9 mouse cellular contexts compared by ENCODE assay signal in the genomic region with DNA sequence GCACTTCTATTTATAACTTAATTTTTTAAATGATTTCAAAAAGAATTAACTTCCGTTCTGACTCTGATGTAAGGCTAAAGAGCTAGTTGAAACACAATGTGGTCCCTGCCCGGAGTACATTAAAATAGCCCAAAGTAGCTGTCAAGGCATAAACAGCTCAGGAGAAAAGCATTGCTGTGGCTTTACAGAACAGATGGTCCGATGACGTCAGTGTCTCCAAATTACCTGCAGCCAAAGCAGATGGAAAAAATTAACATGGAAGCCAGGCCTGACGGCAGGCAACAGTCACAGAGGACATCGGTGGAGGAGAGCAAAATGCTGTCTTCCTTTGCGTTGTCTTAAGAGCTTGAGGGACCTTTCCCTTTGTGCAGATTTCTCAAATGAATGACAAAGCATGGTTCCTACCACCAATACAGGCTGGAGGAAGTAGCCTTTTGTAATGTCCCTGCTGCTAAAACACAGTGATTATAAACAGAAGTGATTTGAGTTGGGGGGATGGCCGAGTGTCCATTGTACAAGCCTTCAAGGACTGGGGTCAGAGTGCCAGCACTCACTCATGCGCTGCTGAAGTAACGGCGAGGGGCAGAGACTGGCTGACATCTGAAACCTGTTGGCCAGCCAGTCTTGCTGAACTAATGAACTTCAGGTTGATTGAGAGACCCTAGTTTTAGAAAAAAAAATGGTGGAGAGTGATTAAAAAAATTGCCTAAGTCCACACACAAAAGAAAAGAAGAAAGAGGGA.
A peak's percentile ranks its signal among the peaks of the same experiment; 100 is the strongest.
DNase-seq lines count a peak whose midpoint lies in the region; ATAC-seq lines count a peak whose summit lies in the region.
"Had no signal": no experiment of that assay in that cellular context is flagged by ENCODE, and none has a peak within 500 bp of the region (broad histone marks: within the 10 kb centered on the region; RNA-seq: fewer than 3 reads in every experiment).

No protein-coding gene starts in this region.

- WGBS in midbrain, embryonic 14.5 days: 59% methylated on average over 11 of the region's 11 CpGs
- 57% methylated on average over 11 of the region's 11 CpGs for WGBS in midbrain, embryonic 15.5 days
- 22% methylated on average over 11 of the region's 11 CpGs for WGBS in embryonic facial prominence, embryonic 13.5 days

- H3K4me1 ChIP-seq in midbrain, embryonic 14.5 days (ENCODE audit: control insufficient read depth, insufficient read depth, low read length): no peaks in the 10 kb centered on the region
- no peaks in the 10 kb centered on the region for H3K4me1 ChIP-seq in midbrain, embryonic 15.5 days
- H3K4me1 ChIP-seq in embryonic facial prominence, embryonic 13.5 days: peaks cover 13% of the 10 kb centered on the region
- H3K4me1 ChIP-seq: neural tube, embryonic 13.5 days had no signal

- no peak overlapping the region for H3K27ac ChIP-seq in midbrain, embryonic 14.5 days (replicated peaks; ENCODE audit: low read depth, low read length)
- H3K27ac ChIP-seq in midbrain, embryonic 15.5 days: no peak overlapping the region
- no peak overlapping the region for H3K27ac ChIP-seq in embryonic facial prominence, embryonic 13.5 days
- H3K27ac ChIP-seq: neural tube, embryonic 13.5 days had no signal

- H3K9me3 ChIP-seq in midbrain, embryonic 14.5 days (ENCODE audit: control insufficient read depth, low read length): no peaks in the 10 kb centered on the region
- no peaks in the 10 kb centered on the region for H3K9me3 ChIP-seq in midbrain, embryonic 15.5 days
- H3K9me3 ChIP-seq in embryonic facial prominence, embryonic 13.5 days: no peaks in the 10 kb centered on the region
- H3K9me3 ChIP-seq: neural tube, embryonic 13.5 days had no signal

- H3K36me3 ChIP-seq in midbrain, embryonic 14.5 days (ENCODE audit: control insufficient read depth, insufficient read depth, low read length): no peaks in the 10 kb centered on the region
- no peaks in the 10 kb centered on the region for H3K36me3 ChIP-seq in midbrain, embryonic 15.5 days (replicated peaks)
- no peaks in the 10 kb centered on the region for H3K36me3 ChIP-seq in embryonic facial prominence, embryonic 13.5 days
- H3K36me3 ChIP-seq: neural tube, embryonic 13.5 days had no signal

- no peak overlapping the region for H3K4me2 ChIP-seq in midbrain, embryonic 14.5 days (ENCODE audit: low read length)
- H3K4me2 ChIP-seq in midbrain, embryonic 15.5 days: no peak overlapping the region
- H3K4me2 ChIP-seq in embryonic facial prominence, embryonic 13.5 days: peak overlapping the region; percentile 37
- H3K4me2 ChIP-seq: neural tube, embryonic 13.5 days had no signal

- no peak overlapping the region for H3K4me3 ChIP-seq in midbrain, embryonic 14.5 days (replicated peaks; ENCODE audit: low read depth, low read length)
- no peak overlapping the region for H3K4me3 ChIP-seq in midbrain, embryonic 15.5 days
- H3K4me3 ChIP-seq in embryonic facial prominence, embryonic 13.5 days: no peak overlapping the region
- H3K4me3 ChIP-seq: neural tube, embryonic 13.5 days had no signal

- no peak overlapping the region for H3K9ac ChIP-seq in midbrain, embryonic 14.5 days (replicated peaks; ENCODE audit: low read length)
- H3K9ac ChIP-seq in midbrain, embryonic 15.5 days: no peak overlapping the region
- no peak overlapping the region for H3K9ac ChIP-seq in embryonic facial prominence, embryonic 13.5 days
- H3K9ac ChIP-seq: neural tube, embryonic 13.5 days had no signal

- H3K27me3 ChIP-seq in midbrain, embryonic 14.5 days (ENCODE audit: control insufficient read depth, insufficient read depth, low read length): no peaks in the 10 kb centered on the region
- H3K27me3 ChIP-seq in midbrain, embryonic 15.5 days (replicated peaks): no peaks in the 10 kb centered on the region
- no peaks in the 10 kb centered on the region for H3K27me3 ChIP-seq in embryonic facial prominence, embryonic 13.5 days
- H3K27me3 ChIP-seq: neural tube, embryonic 13.5 days had no signal

- DNase-seq in midbrain, embryonic 14.5 days: peak; percentile 52
- DNase-seq in left cerebral cortex, adult 18-20 months (ENCODE audit: low spot score in 2 of 2): peak; percentile 81 to 89
- peak; percentile 81 for DNase-seq in right cerebral cortex, postnatal 25 days
- no peak for DNase-seq in urinary bladder, adult 18-20 months (ENCODE audit: low spot score in 2 of 2)
- DNase-seq in lung, postnatal 4 days: no peak

- ATAC-seq in midbrain, embryonic 14.5 days (ENCODE audit: low FRiP score, low TSS enrichment): no peak
- ATAC-seq in midbrain, embryonic 15.5 days (replicated peaks): no peak
- no peak for ATAC-seq in embryonic facial prominence, embryonic 13.5 days (ENCODE audit: insufficient number of reproducible peaks, insufficient read depth, low FRiP score, low TSS enrichment, low read depth)
- ATAC-seq in erythroblast, adult 5-6 weeks (replicated peaks; ENCODE audit: low FRiP score, poor library complexity, severe bottlenecking): no peak

Comparison
In these comparisons a context has a peak if more than half of its experiments do, and no peak if none do; other contexts are left out.
1. DNase-seq: peak in midbrain, embryonic 14.5 days (single experiment), left cerebral cortex, adult 18-20 months (2 of 2) and right cerebral cortex, postnatal 25 days (single experiment); none in urinary bladder, adult 18-20 months (0 of 2) and lung, postnatal 4 days (0 of 2).